Mouse (Mus musculus) common myeloid progenitor, adult 5-6 weeks (primary cell): ENCODE data around the gene Ube2j1. TPM values are rescaled to one million over a fixed set of nuclear protein-coding genes. Genes with fewer than 3 reads are reported as not detected.

Experiments
- ATAC-seq: replicated peaks from 2 replicates; pipeline ENCODE4 v1.8.0; 2016; ENCODE audit warnings: low read depth, mild to moderate bottlenecking, moderate TSS enrichment, inconsistent platforms; ENCODE audit not compliant: poor library complexity, severe bottlenecking
- total RNA-seq: library from RNA; stranded (forward); fragments of 200-1000, 187-1606 nt; gene quantifications from 2 replicates; pipeline ENCODE4 v1.2.3, GENCODE M21; 2017

Ube2j1 gene
- total RNA-seq = 42.0 and 53.7 TPM in 2 replicates

- ATAC-seq = peak; percentile 79
Measured at GRCm38 (mm10) chr4:33031195-33031960, at the start of gene Ube2j1. Ube2j1 (plus strand) TSS chr4:33031416.

- no peak for ATAC-seq
Measured at GRCm38 (mm10) chr4:32981617-32982016, 49.6 kb upstream of the Ube2j1 start.

- ATAC-seq = no peak
Measured at GRCm38 (mm10) chr4:32982041-32982715, 49.0 kb upstream of the Ube2j1 start.

- ATAC-seq = peak; percentile 31
Measured at GRCm38 (mm10) chr4:32982716-32983175, 48.5 kb upstream of the Ube2j1 start, which contains the start of gene Rragd. Rragd (plus strand) TSS chr4:32983037.

GRCm38 (mm10) chr4:32983176-32984155 lies 47.8 kb upstream of the Ube2j1 start:
- peak; percentile 21; the same call in 1 of the 2 replicates for ATAC-seq

- no peak for ATAC-seq
Measured at GRCm38 (mm10) chr4:32984242-32984641, 47.0 kb upstream of the Ube2j1 start.

GRCm38 (mm10) chr4:32984801-32985675 lies 46.2 kb upstream of the Ube2j1 start:
- ATAC-seq = no peak

GRCm38 (mm10) chr4:32985684-32986083 lies 45.5 kb upstream of the Ube2j1 start:
- ATAC-seq = no peak

GRCm38 (mm10) chr4:32987006-32987405 lies 44.2 kb upstream of the Ube2j1 start:
- peak; percentile 50; the same call in 1 of the 2 replicates for ATAC-seq

- ATAC-seq = no peak
Measured at GRCm38 (mm10) chr4:32989346-32989745, 41.9 kb upstream of the Ube2j1 start.

- no peak for ATAC-seq
Measured at GRCm38 (mm10) chr4:32994168-32994567, 37.0 kb upstream of the Ube2j1 start.

- no peak for ATAC-seq
Measured at GRCm38 (mm10) chr4:32996083-32996482, 35.1 kb upstream of the Ube2j1 start.

GRCm38 (mm10) chr4:32997571-32997970 lies 33.6 kb upstream of the Ube2j1 start:
- ATAC-seq = no peak

- ATAC-seq = no peak
Measured at GRCm38 (mm10) chr4:32998996-32999395, 32.2 kb upstream of the Ube2j1 start.

GRCm38 (mm10) chr4:33002081-33002480 lies 29.1 kb upstream of the Ube2j1 start:
- no peak for ATAC-seq

GRCm38 (mm10) chr4:33005595-33006470 lies 25.4 kb upstream of the Ube2j1 start:
- ATAC-seq = peak; percentile 87

GRCm38 (mm10) chr4:33006844-33007243 lies 24.4 kb upstream of the Ube2j1 start:
- ATAC-seq = no peak
